Mouse (Mus musculus): ENCODE data around the gene Rpusd3.

- TF ChIP-seq CTCF (IDR thresholded peaks at IDR 0.05; ENCODE audit: low read depth): no peak
- no peak for TF ChIP-seq EP300 (IDR thresholded peaks at IDR 0.05; ENCODE audit: low read depth)
These were observed 25.2 kb downstream of the Rpusd3 start for GRCm38 (mm10) chr6:113393951-113394350.

Measured in liver, embryonic 14.5 days (tissue).